Mouse (Mus musculus) olfactory bulb, adult 2 months (tissue): ENCODE measurements around the gene Pyroxd2. TPM values are rescaled to one million over a fixed set of nuclear protein-coding genes. Genes with fewer than 3 reads are reported as not detected.
A peak's percentile ranks its signal among the peaks of the same experiment; 100 is the strongest.

ENCODE experiments used
- H3K27ac ChIP-seq: fragments of 200-500 bp; 2 replicates; pipeline ENCODE4 v1.5.1; 2012; ENCODE audit warnings: low read depth, low read length; ENCODE audit not compliant: insufficient read depth
- H3K4me1 ChIP-seq: fragments of 200-500 bp; 2 replicates; pipeline ENCODE4 v1.6.1; 2012; ENCODE audit warnings: low read length; ENCODE audit not compliant: control insufficient read depth, insufficient read depth
- H3K4me3 ChIP-seq: fragments of 200-500 bp; 2 replicates; pipeline ENCODE4 v1.5.1; 2012; ENCODE audit warnings: mild to moderate bottlenecking, low read depth, low read length, moderate library complexity; ENCODE audit not compliant: insufficient read depth
- CTCF ChIP-seq: fragments of 200-500 bp; IDR thresholded peaks from 2 replicates; pipeline ENCODE4 v1.5.1; 2012; ENCODE audit warnings: low read depth, mild to moderate bottlenecking, low read length, moderate library complexity; ENCODE audit not compliant: insufficient read depth
- POLR2A ChIP-seq: fragments of 200-500 bp; IDR thresholded peaks from 2 replicates; pipeline ENCODE4 v1.6.1; 2012; ENCODE audit warnings: mild to moderate bottlenecking, low read depth, low read length, moderate library complexity; ENCODE audit not compliant: insufficient read depth
- WGBS: fragments of 180-500 bp; shearing (Covaris S2); methylation state at CpG from one replicate; pipeline ENCODE4 v1.1.7; 2018; 5-methylcytosine and 5-hydroxymethylcytosine counted together
- polyA plus RNA-seq: library from polyadenylated mRNA; stranded (reverse); fragments of >200 nt; gene quantifications from 2 replicates; pipeline ENCODE4 v1.2.4, GENCODE M21; 2012; ENCODE audit warnings: low replicate concordance; ENCODE audit not compliant: missing spikeins, insufficient read depth, insufficient read length

Gene Pyroxd2
- polyA plus RNA-seq = not detected in 2 replicates

- no peak for TF ChIP-seq CTCF
- TF ChIP-seq POLR2A = no peak
- Histone ChIP-seq H3K27ac (no peak within 1 kb of the TSS), H3K4me1 (peaks cover 15% of the 10 kb centered on the region), H3K4me3 (peak within 1 kb of the TSS; percentile 27)
- 18% methylated on average over 22 of the region's 22 CpGs for WGBS
These were observed at the start of gene Pyroxd2 for GRCm38 (mm10) chr19:42752363-42752931. Pyroxd2 (minus strand) TSS chr19:42752775.

- 80% methylated on average over 2 of the region's 2 CpGs for WGBS
- H3K4me1 ChIP-seq = peaks cover 9% of the 10 kb centered on the region
- TF ChIP-seq POLR2A = no peak
- no peak for TF ChIP-seq CTCF
- H3K27ac ChIP-seq = no peak overlapping the region
- H3K4me3 ChIP-seq = no peak overlapping the region
These were observed 45.3 kb upstream of the Pyroxd2 start for GRCm38 (mm10) chr19:42797866-42798265.

- no peak for TF ChIP-seq POLR2A
- no peak for TF ChIP-seq CTCF
- H3K4me3 ChIP-seq = no peak overlapping the region
- no peak overlapping the region for H3K27ac ChIP-seq
- peaks cover 9% of the 10 kb centered on the region for H3K4me1 ChIP-seq
- 37% methylated on average over 9 of the region's 9 CpGs for WGBS
These were observed 43.2 kb upstream of the Pyroxd2 start for GRCm38 (mm10) chr19:42795801-42796200.

- 3% methylated on average over 31 of the region's 31 CpGs for WGBS
- Histone ChIP-seq H3K4me1 (peaks cover 9% of the 10 kb centered on the region), H3K4me3 (peak overlapping the region; percentile 36), H3K27ac (no peak overlapping the region)
- TF ChIP-seq POLR2A (no peak), CTCF (peak; percentile 69)
These were observed 42.5 kb upstream of the Pyroxd2 start for GRCm38 (mm10) chr19:42794914-42795613.

- WGBS = 32% methylated on average over 5 of the region's 5 CpGs
- Histone ChIP-seq H3K27ac (no peak overlapping the region), H3K4me1 (peaks cover 29% of the 10 kb centered on the region), H3K4me3 (no peak overlapping the region)
- TF ChIP-seq POLR2A = no peak
- no peak for TF ChIP-seq CTCF
These were observed 35.7 kb upstream of the Pyroxd2 start for GRCm38 (mm10) chr19:42788311-42788710.

- Histone ChIP-seq H3K4me3 (no peak overlapping the region), H3K27ac (no peak overlapping the region), H3K4me1 (peaks cover 29% of the 10 kb centered on the region)
- 38% methylated on average over 8 of the region's 8 CpGs for WGBS
- TF ChIP-seq POLR2A (no peak), CTCF (no peak)
These were observed 33.1 kb upstream of the Pyroxd2 start for GRCm38 (mm10) chr19:42785562-42786220.

- WGBS = 49% methylated on average over 2 of the region's 2 CpGs
- Histone ChIP-seq H3K27ac (no peak overlapping the region), H3K4me1 (peaks cover 30% of the 10 kb centered on the region), H3K4me3 (no peak overlapping the region)
- TF ChIP-seq CTCF (no peak), POLR2A (no peak)
These were observed 32.6 kb upstream of the Pyroxd2 start for GRCm38 (mm10) chr19:42785129-42785528.

- H3K4me1 ChIP-seq = peaks cover 15% of the 10 kb centered on the region
- 53% methylated on average over 7 of the region's 7 CpGs for WGBS
- H3K4me3 ChIP-seq = peak overlapping the region; percentile 76
- H3K27ac ChIP-seq = peak overlapping the region; percentile 76; the same call in 1 of the 2 replicates
These were observed 27.6 kb upstream of the Pyroxd2 start for GRCm38 (mm10) chr19:42780156-42780538.

GRCm38 (mm10) chr19:42779531-42780155, 27.1 kb upstream of the Pyroxd2 start, which contains the start of gene Hps1:
Hps1 (minus strand) TSS chr19:42779978.
- Histone ChIP-seq H3K4me3 (peak within 1 kb of the TSS; percentile 76), H3K4me1 (peaks cover 12% of the 10 kb centered on the region), H3K27ac (peak within 1 kb of the TSS; percentile 76)
- TF ChIP-seq POLR2A = 0 out of 2 replicates have a peak, but pooled peaks have one; percentile 32
- no peak for TF ChIP-seq CTCF
- under 1% methylated on average over 43 of the region's 43 CpGs for WGBS
